8 mouse cellular contexts compared by ENCODE assay signal in genomic region chr16:96326110-96326999, GRCm38 (mm10).
A peak's percentile ranks its signal among the peaks of the same experiment; 100 is the strongest.
DNase-seq lines count a peak whose midpoint lies in the region; ATAC-seq lines count a peak whose summit lies in the region.

No protein-coding gene starts in this region.

- no peak for DNase-seq in frontal cortex, postnatal 25 days (ENCODE audit: low spot score in 2 of 2)
- DNase-seq in ovary, adult 18-20 months (ENCODE audit: low spot score) = peak; percentile 33
- no peak for DNase-seq in ovary, postnatal 10 days (ENCODE audit: low spot score)
- DNase-seq in layer of hippocampus, postnatal 10 days (ENCODE audit: low spot score in 2 of 2) = peak; percentile 33 to 58
- DNase-seq in thymus, postnatal 14 days = peak; percentile 74
- DNase-seq in embryo, embryonic 11 days = no peak
- DNase-seq in embryo, embryonic 10.5 days (ENCODE audit: low spot score) = no peak

- ATAC-seq in frontal cortex, adult (ENCODE audit: low TSS enrichment) = peak; percentile 62; the same call in 1 of the 2 replicates

Comparison
In these comparisons a context has a peak if more than half of its experiments do, and no peak if none do; other contexts are left out.
1. DNase-seq: peak in ovary, adult 18-20 months (single experiment), layer of hippocampus, postnatal 10 days (2 of 2) and thymus, postnatal 14 days (single experiment); none in frontal cortex, postnatal 25 days (0 of 2), ovary, postnatal 10 days (single experiment), embryo, embryonic 11 days (single experiment) and embryo, embryonic 10.5 days (single experiment).